Comparison of ENCODE assay signal across 16 mouse cellular contexts in the genomic region with DNA sequence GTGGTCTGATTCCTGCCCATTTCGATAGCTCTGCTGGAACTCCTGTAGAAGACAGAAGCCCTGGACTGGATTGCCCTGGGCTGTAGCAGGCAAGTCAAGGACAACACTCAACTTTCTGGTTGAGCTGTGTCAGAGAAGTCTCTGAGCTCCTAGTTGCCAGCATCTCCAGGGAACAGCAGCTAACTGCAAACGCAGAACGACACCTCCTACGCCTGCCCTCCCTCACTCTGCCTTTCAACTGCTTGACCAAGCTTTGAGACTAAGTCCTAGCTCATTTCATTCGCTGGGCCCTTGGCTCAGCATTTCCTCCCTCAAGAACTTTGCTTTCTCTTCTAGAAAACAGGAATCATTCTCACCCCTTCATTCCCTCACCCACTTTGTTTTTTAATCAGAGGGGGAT. TPM values are rescaled to one million over a fixed set of nuclear protein-coding genes. Genes with fewer than 3 reads are reported as not detected.
DNase-seq lines count a peak whose midpoint lies in the region; ATAC-seq lines count a peak whose summit lies in the region.
"Had no signal": no experiment of that assay in that cellular context is flagged by ENCODE, and none has a peak within 500 bp of the region (broad histone marks: within the 10 kb centered on the region; RNA-seq: fewer than 3 reads in every experiment).

No protein-coding gene starts in this region.

- ATAC-seq in heart, embryonic 12.5 days (ENCODE audit: insufficient number of reproducible peaks, low FRiP score) = no peak
- no peak for ATAC-seq in inflammation-experienced regulatory T-cells, adult 6 months
- no peak for ATAC-seq in megakaryocyte progenitor cell, adult 5-6 weeks (replicated peaks; ENCODE audit: poor library complexity)
- ATAC-seq: hindbrain, embryonic 16.5 days had no signal

- H3K4me3 ChIP-seq in heart, embryonic 10.5 days = no peak overlapping the region
- H3K4me3 ChIP-seq in heart, embryonic 12.5 days = no peak overlapping the region
- H3K4me3 ChIP-seq: embryonic facial prominence, embryonic 15.5 days; forebrain, embryonic 10.5 days; limb, embryonic 12.5 days; stomach, embryonic 15.5 days had no signal

- WGBS in heart, embryonic 10.5 days = 39% methylated on average over 5 of the region's 5 CpGs
- WGBS in heart, embryonic 12.5 days = 42% methylated on average over 5 of the region's 5 CpGs

- no peaks in the 10 kb centered on the region for H3K9me3 ChIP-seq in heart, embryonic 10.5 days
- no peaks in the 10 kb centered on the region for H3K9me3 ChIP-seq in heart, embryonic 12.5 days (replicated peaks)
- H3K9me3 ChIP-seq: embryonic facial prominence, embryonic 15.5 days; forebrain, embryonic 10.5 days; limb, embryonic 12.5 days; stomach, embryonic 15.5 days had no signal

- no peak overlapping the region for H3K4me2 ChIP-seq in heart, embryonic 12.5 days
- H3K4me2 ChIP-seq: embryonic facial prominence, embryonic 15.5 days; limb, embryonic 12.5 days; stomach, embryonic 15.5 days had no signal

- intact Hi-C loops in left cerebral cortex, postnatal 14 days (cut with DNase I) = no loop called here

- no peaks in the 10 kb centered on the region for H3K27me3 ChIP-seq in heart, embryonic 10.5 days (ENCODE audit: insufficient read depth, poor library complexity, severe bottlenecking)
- no peaks in the 10 kb centered on the region for H3K27me3 ChIP-seq in heart, embryonic 12.5 days (replicated peaks)
- H3K27me3 ChIP-seq: embryonic facial prominence, embryonic 15.5 days; limb, embryonic 12.5 days; stomach, embryonic 15.5 days had no signal

- H3K36me3 ChIP-seq in heart, embryonic 10.5 days = no peaks in the 10 kb centered on the region
- H3K36me3 ChIP-seq in heart, embryonic 12.5 days = no peaks in the 10 kb centered on the region
- H3K36me3 ChIP-seq: embryonic facial prominence, embryonic 15.5 days; forebrain, embryonic 10.5 days; limb, embryonic 12.5 days; stomach, embryonic 15.5 days had no signal

- peaks cover 33% of the 10 kb centered on the region for H3K4me1 ChIP-seq in heart, embryonic 10.5 days
- H3K4me1 ChIP-seq in heart, embryonic 12.5 days (replicated peaks) = peaks cover 16% of the 10 kb centered on the region

- no peak for DNase-seq in heart, embryonic 10.5 days (ENCODE audit: low spot score)
- peak; percentile 68 to 82 for DNase-seq in left cerebral cortex, adult 18-20 months (ENCODE audit: low spot score in 2 of 2)
- DNase-seq in left cerebral cortex, postnatal 14 days (ENCODE audit: low spot score in 2 of 2) = no peak
- DNase-seq in right cerebral cortex, adult 18-20 months = peak; percentile 84
- DNase-seq in right cerebral cortex, postnatal 14 days = no peak
- DNase-seq: cerebellum, postnatal 10 days; heart, postnatal 4 days; thymus, postnatal 14 days had no signal

- peak overlapping the region; percentile 13; the same call in 1 of the 2 replicates for H3K27ac ChIP-seq in heart, embryonic 10.5 days
- H3K27ac ChIP-seq in heart, embryonic 12.5 days (ENCODE audit: poor library complexity, severe bottlenecking) = no peak overlapping the region
- H3K27ac ChIP-seq: embryonic facial prominence, embryonic 15.5 days; forebrain, embryonic 10.5 days; limb, embryonic 12.5 days; stomach, embryonic 15.5 days had no signal

- H3K9ac ChIP-seq in heart, embryonic 12.5 days = no peak overlapping the region
- H3K9ac ChIP-seq: embryonic facial prominence, embryonic 15.5 days; limb, embryonic 12.5 days; stomach, embryonic 15.5 days had no signal

RNA-seq across cellular contexts. Expression of gene Arrb1, which starts 5.9 kb away (rescaled TPM):
- polyA plus RNA-seq in heart, embryonic 10.5 days (2016; fragmentation: Nextera tagmentation; extraction: Ambion mirVana) = 13.1 and 17.9 TPM in 2 replicates
- 13.4 and 14.5 TPM in 2 replicates for polyA plus RNA-seq in heart, embryonic 12.5 days (2016; fragmentation: Nextera tagmentation; extraction: Ambion mirVana)
- 100 to 1,000 TPM; 177 to 179 TPM for total RNA-seq in left cerebral cortex, adult 18-20 months (2021)
- 100 to 1,000 TPM; 154 to 160 TPM for total RNA-seq in left cerebral cortex, postnatal 14 days (2021)
- 10 to 100 TPM in 2 of 3 experiments, 1 to 10 TPM in 1; 6.1 to 11.1 (median 10.6) TPM for polyA plus RNA-seq in inflammation-experienced regulatory T-cells, adult 6 months (2017; shearing (Covaris generic))
- total RNA-seq in megakaryocyte progenitor cell, adult 5-6 weeks (2015) = 23.5 and 24.1 TPM in 2 replicates
- total RNA-seq in megakaryocyte progenitor cell, adult 5-6 weeks (2017) = 48.2 and 49.2 TPM in 2 replicates

RNA-seq across cellular contexts. Expression of gene Rps3, which starts 45.9 kb away (rescaled TPM):
- 517 and 596 TPM in 2 replicates for polyA plus RNA-seq in heart, embryonic 10.5 days (2016; fragmentation: Nextera tagmentation; extraction: Ambion mirVana)
- 459 and 490 TPM in 2 replicates for polyA plus RNA-seq in heart, embryonic 12.5 days (2016; fragmentation: Nextera tagmentation; extraction: Ambion mirVana)
- 100 to 1,000 TPM; 268 to 293 TPM for total RNA-seq in left cerebral cortex, adult 18-20 months (2021)
- 100 to 1,000 TPM; 221 to 235 TPM for total RNA-seq in left cerebral cortex, postnatal 14 days (2021)
- 1,000 to 10,000 TPM; 2,539 to 3,992 (median 2,708) TPM for polyA plus RNA-seq in inflammation-experienced regulatory T-cells, adult 6 months (2017; shearing (Covaris generic))
- 1,629 and 1,793 TPM in 2 replicates for total RNA-seq in megakaryocyte progenitor cell, adult 5-6 weeks (2015)
- 2,248 and 2,565 TPM in 2 replicates for total RNA-seq in megakaryocyte progenitor cell, adult 5-6 weeks (2017)

Comparison
In these comparisons a context has a peak if more than half of its experiments do, and no peak if none do; other contexts are left out.
1. DNase-seq: peak in left cerebral cortex, adult 18-20 months (2 of 2) and right cerebral cortex, adult 18-20 months (single experiment); none in heart, embryonic 10.5 days (single experiment), left cerebral cortex, postnatal 14 days (0 of 2) and right cerebral cortex, postnatal 14 days (single experiment).
2. RNA of gene Rps3, which starts 45.9 kb away (total RNA-seq): 1,629 to 2,565 TPM in megakaryocyte progenitor cell, adult 5-6 weeks; 268 to 293 TPM in left cerebral cortex, adult 18-20 months and 221 to 235 TPM in left cerebral cortex, postnatal 14 days; every median in the first group is over 4 times any median in the second.